Mouse (Mus musculus): ENCODE measurements around the gene Il18rap. TPM values are rescaled to one million over a fixed set of nuclear protein-coding genes. Genes with fewer than 3 reads are reported as not detected.

Gene Il18rap
- polyA plus RNA-seq, 1 experiment from 2014 or later, result 0.18 TPM

- H3K4me3 ChIP-seq (replicated peaks; ENCODE audit: low read depth, low read length), result no peak overlapping the region
- H3K9me3 ChIP-seq (replicated peaks; ENCODE audit: low read length), result no peaks in the 10 kb centered on the region
- H3K36me3 ChIP-seq (ENCODE audit: insufficient read depth, low read length), result no peaks in the 10 kb centered on the region
- WGBS, result 90% methylated on average over 5 of the region's 5 CpGs
- DNase-seq (ENCODE audit: low spot score) (no peak), ATAC-seq (replicated peaks; ENCODE audit: low FRiP score, low read depth) (no peak)
- H3K4me1 ChIP-seq (replicated peaks; ENCODE audit: insufficient read depth, low read length), result no peaks in the 10 kb centered on the region
- no peak overlapping the region for H3K9ac ChIP-seq (ENCODE audit: low read depth, low read length)
- H3K27me3 ChIP-seq (ENCODE audit: insufficient read depth, low read length), result no peaks in the 10 kb centered on the region
- TF ChIP-seq CTCF (IDR thresholded peaks at IDR 0.05; ENCODE audit: low read depth), result no peak
- H3K27ac ChIP-seq, result no peak overlapping the region
- H3K4me2 ChIP-seq (ENCODE audit: low read length), result no peak overlapping the region
These were observed 14.1 kb downstream of the Il18rap start for GRCm38 (mm10) chr1:40529287-40529686.

DNA sequence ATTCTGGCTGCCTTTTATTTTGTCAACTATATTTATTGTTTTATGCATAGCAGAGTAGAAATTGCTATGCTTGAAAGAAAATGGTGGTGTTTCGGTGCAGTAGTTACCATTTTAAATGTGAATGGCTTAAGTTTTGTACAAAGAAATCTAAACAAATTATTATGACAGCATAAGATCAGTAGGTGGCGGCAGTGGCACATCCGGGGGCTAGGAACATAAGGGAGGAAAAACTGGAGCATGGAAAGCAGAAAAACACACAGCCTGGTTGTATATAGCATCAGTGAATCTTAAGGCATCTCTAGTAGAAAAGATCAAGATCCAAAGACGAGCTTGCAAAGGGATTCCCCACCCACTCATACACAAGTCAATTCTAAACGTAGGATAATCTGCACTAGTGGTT, 22.4 kb downstream of the Il18rap start:
- no peak overlapping the region for H3K9ac ChIP-seq (ENCODE audit: low read depth, low read length)
- H3K27ac ChIP-seq, result no peak overlapping the region
- H3K9me3 ChIP-seq (replicated peaks; ENCODE audit: low read length), result no peaks in the 10 kb centered on the region
- no peak overlapping the region for H3K4me3 ChIP-seq (replicated peaks; ENCODE audit: low read depth, low read length)
- H3K36me3 ChIP-seq (ENCODE audit: insufficient read depth, low read length), result no peaks in the 10 kb centered on the region
- WGBS, result 81% methylated on average over 5 of the region's 5 CpGs
- ATAC-seq (replicated peaks; ENCODE audit: low FRiP score, low read depth), result no peak
- H3K4me1 ChIP-seq (replicated peaks; ENCODE audit: insufficient read depth, low read length), result no peaks in the 10 kb centered on the region
- no peaks in the 10 kb centered on the region for H3K27me3 ChIP-seq (ENCODE audit: insufficient read depth, low read length)
- peak; percentile 17 for DNase-seq (ENCODE audit: low spot score)
- no peak overlapping the region for H3K4me2 ChIP-seq (ENCODE audit: low read length)
- peak; percentile 58 for TF ChIP-seq CTCF (IDR thresholded peaks at IDR 0.05; ENCODE audit: low read depth)

DNA sequence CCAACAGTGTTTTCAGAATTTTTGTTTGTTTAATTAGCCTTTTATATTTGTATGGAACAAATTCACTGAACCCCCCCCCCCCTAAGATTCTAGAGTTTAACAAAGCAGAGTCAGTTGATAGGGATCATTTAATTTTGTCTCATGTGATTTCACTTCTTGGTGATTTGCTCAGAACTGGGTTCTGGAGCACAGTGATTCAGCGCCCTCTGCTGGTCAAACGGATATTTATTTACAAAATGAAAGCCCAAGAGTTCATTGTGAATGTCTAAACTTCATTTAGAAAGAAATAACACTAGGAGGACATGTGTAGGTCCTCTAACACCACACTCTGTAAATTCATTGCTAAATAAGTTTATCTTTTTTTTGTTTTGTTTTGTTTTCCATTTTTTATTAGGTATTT, 29.5 kb downstream of the Il18rap start:
- Histone ChIP-seq H3K4me1 (replicated peaks; ENCODE audit: insufficient read depth, low read length) (no peaks in the 10 kb centered on the region), H3K9me3 (replicated peaks; ENCODE audit: low read length) (no peaks in the 10 kb centered on the region), H3K36me3 (ENCODE audit: insufficient read depth, low read length) (no peaks in the 10 kb centered on the region), H3K4me3 (replicated peaks; ENCODE audit: low read depth, low read length) (no peak overlapping the region), H3K4me2 (ENCODE audit: low read length) (no peak overlapping the region), H3K27ac (no peak overlapping the region), H3K9ac (ENCODE audit: low read depth, low read length) (no peak overlapping the region), H3K27me3 (ENCODE audit: insufficient read depth, low read length) (no peaks in the 10 kb centered on the region)
- 1% methylated on average over 2 of the region's 2 CpGs for WGBS
- ATAC-seq (replicated peaks; ENCODE audit: low FRiP score, low read depth) (no peak), DNase-seq (ENCODE audit: low spot score) (peak; percentile 77)
- peak; percentile 86 for TF ChIP-seq CTCF (IDR thresholded peaks at IDR 0.05; ENCODE audit: low read depth)

- no peak overlapping the region for H3K9ac ChIP-seq (ENCODE audit: low read depth, low read length)
- DNase-seq (ENCODE audit: low spot score) (no peak), ATAC-seq (replicated peaks; ENCODE audit: low FRiP score, low read depth) (no peak)
- no peaks in the 10 kb centered on the region for H3K36me3 ChIP-seq (ENCODE audit: insufficient read depth, low read length)
- 74% methylated on average over 4 of the region's 4 CpGs for WGBS
- H3K27me3 ChIP-seq (ENCODE audit: insufficient read depth, low read length), result no peaks in the 10 kb centered on the region
- no peak for TF ChIP-seq CTCF (IDR thresholded peaks at IDR 0.05; ENCODE audit: low read depth)
- H3K4me2 ChIP-seq (ENCODE audit: low read length), result no peak overlapping the region
- H3K9me3 ChIP-seq (replicated peaks; ENCODE audit: low read length), result no peaks in the 10 kb centered on the region
- no peak overlapping the region for H3K4me3 ChIP-seq (replicated peaks; ENCODE audit: low read depth, low read length)
- H3K27ac ChIP-seq, result no peak overlapping the region
- H3K4me1 ChIP-seq (replicated peaks; ENCODE audit: insufficient read depth, low read length), result no peaks in the 10 kb centered on the region
These were observed 31.5 kb downstream of the Il18rap start for GRCm38 (mm10) chr1:40546645-40547044.

DNA sequence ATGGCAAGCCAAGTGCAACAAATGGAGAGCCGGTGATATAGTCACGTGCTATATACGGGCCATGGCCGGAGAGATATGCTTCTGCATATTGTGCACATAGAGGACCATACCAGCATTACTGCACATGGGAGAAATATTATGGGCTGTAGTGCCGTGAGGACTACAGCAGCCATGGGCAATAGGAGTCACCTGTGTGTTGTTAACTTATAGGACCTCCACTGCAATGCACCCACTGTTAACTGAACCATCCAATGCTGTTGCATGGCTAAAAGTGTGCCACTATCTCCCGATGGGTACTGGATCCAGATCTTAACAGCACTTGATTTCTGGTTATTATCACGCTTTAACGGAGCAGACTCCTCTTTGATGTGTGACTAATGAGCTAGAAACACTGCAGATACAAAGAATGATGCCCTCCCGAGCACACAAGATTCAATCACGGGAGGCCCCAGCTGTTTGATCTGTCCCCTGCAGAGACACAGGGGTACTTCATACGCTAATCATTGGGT, 32.0 kb downstream of the Il18rap start:
- Histone ChIP-seq H3K4me1 (replicated peaks; ENCODE audit: insufficient read depth, low read length) (no peaks in the 10 kb centered on the region), H3K27me3 (ENCODE audit: insufficient read depth, low read length) (no peaks in the 10 kb centered on the region), H3K9ac (ENCODE audit: low read depth, low read length) (no peak overlapping the region), H3K27ac (no peak overlapping the region), H3K36me3 (ENCODE audit: insufficient read depth, low read length) (no peaks in the 10 kb centered on the region), H3K4me3 (replicated peaks; ENCODE audit: low read depth, low read length) (no peak overlapping the region), H3K9me3 (replicated peaks; ENCODE audit: low read length) (no peaks in the 10 kb centered on the region), H3K4me2 (ENCODE audit: low read length) (no peak overlapping the region)
- WGBS, result 61% methylated on average over 11 of the region's 11 CpGs
- no peak for ATAC-seq (replicated peaks; ENCODE audit: low FRiP score, low read depth)
- no peak for DNase-seq (ENCODE audit: low spot score)
- no peak for TF ChIP-seq CTCF (IDR thresholded peaks at IDR 0.05; ENCODE audit: low read depth)

DNA sequence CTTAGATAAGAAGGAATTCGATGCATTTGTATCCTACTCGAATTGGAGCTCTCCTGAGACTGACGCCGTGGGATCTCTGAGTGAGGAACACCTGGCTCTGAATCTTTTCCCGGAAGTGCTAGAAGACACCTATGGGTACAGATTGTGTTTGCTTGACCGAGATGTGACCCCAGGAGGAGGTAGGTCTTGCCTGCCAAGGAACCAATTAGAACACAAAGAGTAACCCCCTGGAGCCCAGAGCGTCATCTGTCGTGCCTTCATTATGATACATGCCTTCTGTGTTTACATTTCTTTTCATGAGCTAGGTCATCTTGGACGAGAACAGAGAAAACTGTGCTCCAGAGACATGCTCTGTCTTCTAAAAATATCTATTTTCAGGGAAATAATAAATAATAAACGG, 32.6 kb downstream of the Il18rap start:
- Histone ChIP-seq H3K4me2 (ENCODE audit: low read length) (no peak overlapping the region), H3K36me3 (ENCODE audit: insufficient read depth, low read length) (no peaks in the 10 kb centered on the region), H3K4me1 (replicated peaks; ENCODE audit: insufficient read depth, low read length) (no peaks in the 10 kb centered on the region), H3K27ac (no peak overlapping the region), H3K4me3 (replicated peaks; ENCODE audit: low read depth, low read length) (no peak overlapping the region), H3K27me3 (ENCODE audit: insufficient read depth, low read length) (no peaks in the 10 kb centered on the region), H3K9ac (ENCODE audit: low read depth, low read length) (no peak overlapping the region), H3K9me3 (replicated peaks; ENCODE audit: low read length) (no peaks in the 10 kb centered on the region)
- DNase-seq (ENCODE audit: low spot score), result no peak
- TF ChIP-seq CTCF (IDR thresholded peaks at IDR 0.05; ENCODE audit: low read depth), result no peak
- ATAC-seq (replicated peaks; ENCODE audit: low FRiP score, low read depth), result no peak
- 53% methylated on average over 10 of the region's 10 CpGs for WGBS

- WGBS, result 73% methylated on average over 4 of the region's 4 CpGs
- Histone ChIP-seq H3K4me2 (ENCODE audit: low read length) (no peak overlapping the region), H3K9me3 (replicated peaks; ENCODE audit: low read length) (no peaks in the 10 kb centered on the region), H3K4me1 (replicated peaks; ENCODE audit: insufficient read depth, low read length) (no peaks in the 10 kb centered on the region), H3K36me3 (ENCODE audit: insufficient read depth, low read length) (no peaks in the 10 kb centered on the region), H3K27me3 (ENCODE audit: insufficient read depth, low read length) (no peaks in the 10 kb centered on the region), H3K4me3 (replicated peaks; ENCODE audit: low read depth, low read length) (no peak overlapping the region), H3K9ac (ENCODE audit: low read depth, low read length) (no peak overlapping the region), H3K27ac (no peak overlapping the region)
- ATAC-seq (replicated peaks; ENCODE audit: low FRiP score, low read depth) (no peak), DNase-seq (ENCODE audit: low spot score) (no peak)
- no peak for TF ChIP-seq CTCF (IDR thresholded peaks at IDR 0.05; ENCODE audit: low read depth)
These were observed 54.2 kb downstream of the Il18rap start for GRCm38 (mm10) chr1:40569374-40569773.
